Mouse (Mus musculus) forebrain, postnatal 0 days (tissue): ENCODE measurements at regions not wholly inside any gene's neighbourhood (a gene's known extent, or its start where the extent isn't known, plus 50 kb on each side); places are given as distances from the start of the nearest gene placed in this dataset.
A peak's percentile ranks its signal among the peaks of the same experiment; 100 is the strongest.
"Not testable (repeated sequence)": the region's sequence is repeated elsewhere in the genome, so short reads cannot be mapped to it uniquely, and the experiment has no call there.

ENCODE experiments used
- ATAC-seq: fragments of 200-750 bp; cut with Nextera tagmentation; 2 replicates; pipeline ENCODE4 v1.8.0; 2017; ENCODE audit warnings: mild to moderate bottlenecking, moderate library complexity
- DNase-seq: peaks from one replicate; pipeline ENCODE4 v3.0.0-alpha.2; 2015
- H3K27ac ChIP-seq: fragments of 300-500 bp; sonication (generic); 2 replicates; pipeline ENCODE4 v1.5.1; 2014; ENCODE audit warnings: low read depth, mild to moderate bottlenecking, antibody characterized with exemption, low read length, moderate library complexity, mixed read lengths
- H3K27me3 ChIP-seq: fragments of 300-500 bp; sonication (generic); 2 replicates; pipeline ENCODE4 v1.6.1; 2014; ENCODE audit warnings: mild to moderate bottlenecking, low read length, mixed read lengths; ENCODE audit not compliant: insufficient read depth
- H3K36me3 ChIP-seq: fragments of 300-500 bp; sonication (generic); 2 replicates; pipeline ENCODE4 v1.6.1; 2014; ENCODE audit warnings: mild to moderate bottlenecking, moderate library complexity; ENCODE audit not compliant: insufficient read depth
- H3K4me1 ChIP-seq: fragments of 300-500 bp; sonication (generic); 2 replicates; pipeline ENCODE4 v1.6.1; 2014; ENCODE audit warnings: antibody characterized with exemption; ENCODE audit not compliant: insufficient read depth
- H3K4me2 ChIP-seq: fragments of 300-500 bp; sonication (generic); 2 replicates; pipeline ENCODE4 v1.6.1; 2014; ENCODE audit warnings: low read depth, mild to moderate bottlenecking, moderate library complexity
- H3K4me3 ChIP-seq: fragments of 300-500 bp; sonication (generic); 2 replicates; pipeline ENCODE4 v1.5.1; 2014; ENCODE audit warnings: low read depth, low read length, mixed read lengths
- H3K9ac ChIP-seq: fragments of 300-500 bp; sonication (generic); 2 replicates; pipeline ENCODE4 v1.6.1; 2014; ENCODE audit warnings: mild to moderate bottlenecking
- H3K9me3 ChIP-seq: fragments of 300-500 bp; sonication (generic); 2 replicates; pipeline ENCODE4 v1.6.1; 2016; ENCODE audit warnings: low read length
- CTCF ChIP-seq: sonication (generic); IDR thresholded peaks from 2 replicates; pipeline ENCODE4 v1.5.1; 2016; ENCODE audit warnings: antibody characterized with exemption, control low read depth, low read depth
- WGBS: fragments of 180-500 bp; shearing (Covaris S2); extraction: QIAGEN DNeasy Blood & Tissue Kit; methylation state at CpG from one replicate; pipeline ENCODE4 v1.1.7; 2014; 5-methylcytosine and 5-hydroxymethylcytosine counted together

- Histone ChIP-seq H3K27me3 (no peaks in the 10 kb centered on the region), H3K4me2 (no peak overlapping the region), H3K4me3 (no peak overlapping the region), H3K36me3 (no peaks in the 10 kb centered on the region), H3K9ac (no peak overlapping the region), H3K27ac (peak overlapping the region; percentile 42; the same call in 1 of the 2 replicates), H3K9me3 (peaks cover 3% of the 10 kb centered on the region; the same call in 1 of the 2 replicates), H3K4me1 (peaks cover 3% of the 10 kb centered on the region; the same call in 1 of the 2 replicates)
- DNase-seq (peak; percentile 36), ATAC-seq (peak; percentile 38)
- WGBS, result 34% methylated on average over 4 of the region's 4 CpGs
- no peak for TF ChIP-seq CTCF
These were observed 836.3 kb downstream of the Cetn3 start for GRCm38 (mm10) chr13:82619005-82619653.

- 40% methylated on average over 3 of the region's 3 CpGs for WGBS
- Histone ChIP-seq H3K27ac (peak overlapping the region; percentile 37; the same call in 1 of the 2 replicates), H3K9me3 (peaks cover 3% of the 10 kb centered on the region; the same call in 1 of the 2 replicates), H3K4me1 (peaks cover 3% of the 10 kb centered on the region; the same call in 1 of the 2 replicates), H3K4me3 (no peak overlapping the region), H3K9ac (no peak overlapping the region), H3K4me2 (no peak overlapping the region), H3K36me3 (no peaks in the 10 kb centered on the region), H3K27me3 (no peaks in the 10 kb centered on the region)
- DNase-seq, result peak; percentile 33
- no peak for TF ChIP-seq CTCF
- ATAC-seq, result peak; percentile 53; the same call in 1 of the 2 replicates
These were observed 837.2 kb downstream of the Cetn3 start for GRCm38 (mm10) chr13:82620036-82620435.

DNA sequence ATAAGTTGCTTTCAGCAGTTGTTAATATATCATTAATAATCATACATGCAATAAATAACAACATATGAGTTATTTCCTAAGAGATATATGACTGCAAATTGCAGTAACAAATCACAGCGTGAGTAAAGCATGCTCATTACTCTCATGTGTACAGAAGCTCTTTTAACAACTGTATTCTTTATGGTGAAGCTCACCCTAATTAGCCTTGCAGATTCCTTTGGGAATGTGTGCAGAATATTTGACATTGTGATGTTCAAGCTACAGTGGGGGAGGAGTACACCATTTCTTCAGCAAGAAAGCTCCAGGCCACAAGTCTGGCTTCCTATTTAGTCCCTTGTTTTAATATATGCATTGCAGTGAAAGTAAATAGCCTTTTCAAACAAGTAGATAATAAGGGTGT is 837.9 kb downstream of the Cetn3 start:
- TF ChIP-seq CTCF, result no peak
- Histone ChIP-seq H3K27ac (no peak overlapping the region), H3K27me3 (no peaks in the 10 kb centered on the region), H3K4me1 (peaks cover 3% of the 10 kb centered on the region; the same call in 1 of the 2 replicates), H3K9ac (no peak overlapping the region), H3K9me3 (peaks cover 3% of the 10 kb centered on the region; the same call in 1 of the 2 replicates), H3K4me2 (no peak overlapping the region), H3K36me3 (no peaks in the 10 kb centered on the region), H3K4me3 (no peak overlapping the region)
- WGBS, result 11% methylated on average over 1 of the region's 1 CpGs
- peak; percentile 10 for DNase-seq
- no peak for ATAC-seq

GRCm38 (mm10) chr13:82628727-82629126 is 845.9 kb downstream of the Cetn3 start:
- H3K4me1 ChIP-seq, H3K36me3 ChIP-seq, H3K4me3 ChIP-seq, ATAC-seq, H3K27me3 ChIP-seq, H3K9ac ChIP-seq, H3K9me3 ChIP-seq, H3K4me2 ChIP-seq, DNase-seq, H3K27ac ChIP-seq: not testable (repeated sequence)
